Mouse (Mus musculus) C2C12 (cell line): ENCODE results near the gene Unc13d. TPM values are rescaled to one million over a fixed set of nuclear protein-coding genes. Genes with fewer than 3 reads are reported as not detected.

Experiments used
- H3K27me3 ChIP-seq: one replicate; pipeline ENCODE4 v1.6.1; 2011; ENCODE audit not compliant: control insufficient read depth, insufficient read depth, insufficient read length
- H3K36me3 ChIP-seq: one replicate; pipeline ENCODE4 v1.6.1; 2011; ENCODE audit not compliant: control insufficient read depth, insufficient read depth
- H3K4me3 ChIP-seq: one replicate; pipeline ENCODE4 v1.5.1; 2011; ENCODE audit warnings: mild to moderate bottlenecking, control low read depth; ENCODE audit not compliant: poor library complexity, insufficient read depth, severe bottlenecking
- H3K79me2 ChIP-seq: one replicate; pipeline ENCODE4 v1.6.1; 2011; ENCODE audit not compliant: control insufficient read depth, insufficient read depth
- H3K79me3 ChIP-seq: one replicate; pipeline ENCODE4 v1.6.1; 2011; ENCODE audit warnings: low read depth, control low read depth
- H3ac ChIP-seq: one replicate; pipeline ENCODE3; 2011; ENCODE audit warnings: low read depth; ENCODE audit not compliant: control insufficient read depth, insufficient read length
- CEBPB ChIP-seq: IDR thresholded peaks from one replicate; pipeline ENCODE4 v1.6.1; 2011; ENCODE audit warnings: low read depth, mild to moderate bottlenecking, control low read depth, moderate library complexity
- CTCF ChIP-seq: IDR thresholded peaks from one replicate; pipeline ENCODE4 v1.5.1; 2011; ENCODE audit not compliant: control insufficient read depth, insufficient read depth, insufficient read length
- FOSL1 ChIP-seq: IDR thresholded peaks from one replicate; pipeline ENCODE4 v1.8.0; 2011; ENCODE audit warnings: mild to moderate bottlenecking, low read length; ENCODE audit not compliant: poor library complexity, insufficient read depth, severe bottlenecking
- MAX ChIP-seq: IDR thresholded peaks from one replicate; pipeline ENCODE4 v1.6.1; 2011; ENCODE audit warnings: mild to moderate bottlenecking, control low read depth
- MYOD1 ChIP-seq: IDR thresholded peaks from one replicate; pipeline ENCODE4 v1.6.1; 2011; ENCODE audit warnings: low read depth; ENCODE audit not compliant: control insufficient read depth, insufficient read length
- MYOG ChIP-seq: IDR thresholded peaks from one replicate; pipeline ENCODE4 v1.6.1; 2011; ENCODE audit not compliant: control insufficient read depth, insufficient read length; ENCODE audit errors: extremely low read depth
- USF1 ChIP-seq: IDR thresholded peaks from one replicate; pipeline ENCODE4 v1.6.1; 2011; ENCODE audit warnings: low read depth, mild to moderate bottlenecking, control low read depth, moderate library complexity
- polyA plus RNA-seq: library from polyadenylated mRNA; unstranded; fragments of >200 nt; fragmentation: generic; extraction: Trizol; gene quantifications from one replicate; pipeline ENCODE4 v1.2.1, GENCODE M21; 2012; ENCODE audit warnings: missing spikeins

Gene Unc13d
- polyA plus RNA-seq, 1 experiment = 0.43 TPM

- H3K79me3 ChIP-seq = no peaks in the 10 kb centered on the region
Measured at GRCm38 (mm10) chr11:116091591-116091990, 13.8 kb upstream of the Unc13d start.

GRCm38 (mm10) chr11:116089545-116089944 lies 11.8 kb upstream of the Unc13d start:
- Histone ChIP-seq H3K36me3 (peaks cover 2% of the 10 kb centered on the region), H3K4me3 (no peak overlapping the region), H3K79me2 (peaks cover 20% of the 10 kb centered on the region), H3ac (no peak overlapping the region), H3K27me3 (no peaks in the 10 kb centered on the region), H3K79me3 (peaks cover 3% of the 10 kb centered on the region)
- TF ChIP-seq MAX = no peak
- no peak for TF ChIP-seq CEBPB

More at GRCm38 (mm10) chr11:116091591-116091990, 13.8 kb upstream of the Unc13d start:
- no peaks in the 10 kb centered on the region for H3K36me3 ChIP-seq
- H3ac ChIP-seq = no peak overlapping the region
- TF ChIP-seq USF1 (no peak), CTCF (no peak), MAX (no peak)
- no peaks in the 10 kb centered on the region for H3K27me3 ChIP-seq
- H3K4me3 ChIP-seq = no peak overlapping the region
- no peaks in the 10 kb centered on the region for H3K79me2 ChIP-seq

GRCm38 (mm10) chr11:116088741-116089394 lies 11.1 kb upstream of the Unc13d start:
- TF ChIP-seq CEBPB (no peak), MYOG (no peak), USF1 (no peak), MAX (no peak), MYOD1 (no peak), CTCF (no peak), FOSL1 (no peak)
- Histone ChIP-seq H3K79me3 (peaks cover 3% of the 10 kb centered on the region), H3K27me3 (no peaks in the 10 kb centered on the region), H3K36me3 (peaks cover 7% of the 10 kb centered on the region), H3ac (no peak overlapping the region), H3K79me2 (peaks cover 22% of the 10 kb centered on the region), H3K4me3 (no peak overlapping the region)

- TF ChIP-seq MYOG = no peak
- TF ChIP-seq MAX = no peak
- no peak for TF ChIP-seq FOSL1
- no peak for TF ChIP-seq MYOD1
- peak; percentile 34 for TF ChIP-seq CEBPB
- TF ChIP-seq USF1 = no peak
- no peak for TF ChIP-seq CTCF
- Histone ChIP-seq H3K79me2 (peaks cover 22% of the 10 kb centered on the region), H3K27me3 (no peaks in the 10 kb centered on the region), H3K36me3 (peaks cover 14% of the 10 kb centered on the region), H3K4me3 (no peak overlapping the region), H3ac (no peak overlapping the region), H3K79me3 (peaks cover 3% of the 10 kb centered on the region)
Measured at GRCm38 (mm10) chr11:116088188-116088587, 10.4 kb upstream of the Unc13d start.

GRCm38 (mm10) chr11:116087194-116088130 lies 9.7 kb upstream of the Unc13d start:
- H3K79me3 ChIP-seq = peaks cover 3% of the 10 kb centered on the region
- peak overlapping the region; percentile 61 for H3ac ChIP-seq
- peak; percentile 27 for TF ChIP-seq MAX
- peak; percentile 32 for TF ChIP-seq CEBPB
- no peak for TF ChIP-seq MYOD1
- TF ChIP-seq CTCF = peak; percentile 94
- peak overlapping the region; percentile 50 for H3K4me3 ChIP-seq
- H3K79me2 ChIP-seq = peaks cover 22% of the 10 kb centered on the region
- no peaks in the 10 kb centered on the region for H3K27me3 ChIP-seq
- peaks cover 17% of the 10 kb centered on the region for H3K36me3 ChIP-seq
